Comparison of ENCODE assay signal across 26 mouse cellular contexts in the genomic region with DNA sequence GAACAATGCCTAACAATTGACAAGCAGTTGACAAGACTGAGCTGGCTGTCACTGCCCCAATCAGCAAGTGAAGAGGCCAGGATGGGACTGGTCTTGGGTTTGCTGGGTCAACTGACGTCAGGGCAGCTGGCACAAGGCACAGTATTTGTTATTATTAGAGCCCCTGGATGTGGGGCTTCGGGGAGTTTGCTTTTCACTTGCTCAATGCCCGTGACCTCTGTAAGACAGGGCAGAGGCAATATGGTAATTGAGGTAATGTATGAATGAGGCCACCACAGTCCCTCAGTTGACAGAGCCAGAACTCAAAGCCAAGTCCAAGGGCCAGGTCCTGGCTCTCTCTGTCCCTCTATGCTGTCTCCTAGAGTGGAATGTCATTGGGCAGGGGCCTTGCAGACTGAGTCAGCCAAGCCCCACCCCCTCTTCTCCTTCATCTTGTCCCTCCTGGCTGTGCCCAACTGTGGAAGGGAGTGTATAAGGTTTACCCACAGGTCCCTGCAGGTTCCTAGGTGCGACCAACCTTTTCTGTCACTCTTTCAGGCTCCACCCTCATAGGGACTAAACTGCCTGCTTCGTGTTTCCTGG. TPM values are rescaled to one million over a fixed set of nuclear protein-coding genes. Genes with fewer than 3 reads are reported as not detected.
DNase-seq lines count a peak whose midpoint lies in the region; TF ChIP-seq lines count a peak whose summit lies in the region.
"Had no signal": no experiment of that assay in that cellular context is flagged by ENCODE, and none has a peak within 500 bp of the region (broad histone marks: within the 10 kb centered on the region; RNA-seq: fewer than 3 reads in every experiment).

No protein-coding gene starts in this region.

- H3K27ac ChIP-seq in gastrocnemius, adult 2 months = no peak overlapping the region
- H3K27ac ChIP-seq: embryonic facial prominence, embryonic 12.5 days; layer of hippocampus, adult 2 months; limb, embryonic 15.5 days; midbrain, embryonic 15.5 days had no signal

- DNase-seq in gastrocnemius, adult 2 months = peak; percentile 11
- no peak for DNase-seq in gastrocnemius, postnatal 10 days
- DNase-seq in heart, postnatal 4 days = peak; percentile 44
- no peak for DNase-seq in heart, adult 8-10 months (ENCODE audit: low spot score)
- DNase-seq in retina, postnatal 1 day = peak; percentile 60
- DNase-seq in retina, embryonic 14.5 days (ENCODE audit: low spot score) = no peak
- no peak for DNase-seq in frontal cortex, postnatal 14 days (ENCODE audit: low spot score in 2 of 2)
- DNase-seq in layer of hippocampus, postnatal 36 days = no peak
- DNase-seq: cerebellum, adult 11 months; cerebellum, postnatal 10 days; kidney, adult 8-10 months; kidney, postnatal 14 days; lung, postnatal 10 days; right cerebral cortex, postnatal 14 days; spleen, adult 18-20 months; thymus, postnatal 25 days had no signal

- TF ChIP-seq CTCF in gastrocnemius, adult 2 months (IDR thresholded peaks at IDR 0.05) = no peak

- intact Hi-C loops in gastrocnemius, adult 2 months (cut with DNase I) = no loop called here

- H3K4me3 ChIP-seq in gastrocnemius, adult 2 months = no peak overlapping the region
- H3K4me3 ChIP-seq: embryonic facial prominence, embryonic 12.5 days; layer of hippocampus, adult 2 months; limb, embryonic 15.5 days; midbrain, embryonic 15.5 days; myocyte had no signal

RNA-seq across cellular contexts. Expression of gene Socs1, which starts 7.7 kb away (rescaled TPM):
- total RNA-seq in gastrocnemius, adult 2 months (2021) = under 1 TPM; 0.33 to 0.61 TPM
- total RNA-seq in gastrocnemius, postnatal 10 days (2021) = 1 to 10 TPM; 1.1 to 2.2 TPM
- total RNA-seq in heart, postnatal 4 days (2021) = 1 to 10 TPM; 1.6 TPM
- under 1 TPM; 0.32 to 0.41 (median 0.36) TPM for total RNA-seq in heart, adult 8-10 months (2022)
- total RNA-seq in layer of hippocampus, postnatal 36 days (2021) = under 1 TPM; 0.42 to 0.66 TPM

RNA-seq across cellular contexts. Expression of gene Tnp2, which starts 10.8 kb away (rescaled TPM):
- total RNA-seq in gastrocnemius, adult 2 months (2021) = not detected
- total RNA-seq in gastrocnemius, postnatal 10 days (2021) = not detected
- not detected for total RNA-seq in heart, postnatal 4 days (2021)
- not detected for total RNA-seq in heart, adult 8-10 months (2022)
- total RNA-seq in layer of hippocampus, postnatal 36 days (2021) = not detected
- total RNA-seq: gastrocnemius, postnatal 4 days; hematopoietic stem cell, adult 5-6 weeks; layer of hippocampus, adult 2 months; left cerebral cortex, adult 18-20 months; left cerebral cortex, postnatal 36 days; megakaryocyte, adult 5-6 weeks had no signal

RNA-seq across cellular contexts. Expression of gene Prm3, which starts 13.0 kb away (rescaled TPM):
- total RNA-seq in gastrocnemius, adult 2 months (2021) = not detected
- not detected for total RNA-seq in gastrocnemius, postnatal 10 days (2021)
- total RNA-seq in heart, postnatal 4 days (2021) = not detected
- total RNA-seq in heart, adult 8-10 months (2022) = not detected
- not detected for total RNA-seq in layer of hippocampus, postnatal 36 days (2021)
- total RNA-seq: gastrocnemius, postnatal 4 days; hematopoietic stem cell, adult 5-6 weeks; layer of hippocampus, adult 2 months; left cerebral cortex, adult 18-20 months; left cerebral cortex, postnatal 36 days; megakaryocyte, adult 5-6 weeks had no signal

RNA-seq across cellular contexts. Expression of gene Prm2, which starts 18.3 kb away (rescaled TPM):
- not detected for total RNA-seq in gastrocnemius, adult 2 months (2021)
- total RNA-seq in gastrocnemius, postnatal 10 days (2021) = not detected
- total RNA-seq in heart, postnatal 4 days (2021) = not detected
- total RNA-seq in heart, adult 8-10 months (2022) = not detected
- not detected for total RNA-seq in layer of hippocampus, postnatal 36 days (2021)
- total RNA-seq: gastrocnemius, postnatal 4 days; hematopoietic stem cell, adult 5-6 weeks; layer of hippocampus, adult 2 months; left cerebral cortex, adult 18-20 months; left cerebral cortex, postnatal 36 days; megakaryocyte, adult 5-6 weeks had no signal

RNA-seq across cellular contexts. Expression of gene Prm1, which starts 28.0 kb away (rescaled TPM):
- not detected for total RNA-seq in gastrocnemius, adult 2 months (2021)
- not detected for total RNA-seq in gastrocnemius, postnatal 10 days (2021)
- total RNA-seq in heart, postnatal 4 days (2021) = not detected
- total RNA-seq in heart, adult 8-10 months (2022) = not detected
- total RNA-seq in layer of hippocampus, postnatal 36 days (2021) = not detected
- total RNA-seq: gastrocnemius, postnatal 4 days; hematopoietic stem cell, adult 5-6 weeks; layer of hippocampus, adult 2 months; left cerebral cortex, adult 18-20 months; left cerebral cortex, postnatal 36 days; megakaryocyte, adult 5-6 weeks had no signal

Comparison
In these comparisons a context has a peak if more than half of its experiments do, and no peak if none do; other contexts are left out.
1. DNase-seq: peak in gastrocnemius, adult 2 months (single experiment), heart, postnatal 4 days (single experiment) and retina, postnatal 1 day (single experiment); none in gastrocnemius, postnatal 10 days (single experiment), heart, adult 8-10 months (single experiment), retina, embryonic 14.5 days (single experiment), frontal cortex, postnatal 14 days (0 of 2) and layer of hippocampus, postnatal 36 days (0 of 2).